Mouse (Mus musculus): ENCODE measurements around the gene Tanc1.

Tanc1 gene

GRCm38 (mm10) chr2:59721119-59721518 lies 109.3 kb downstream of the Tanc1 start:
- DNase-seq = no peak

- no peak for DNase-seq
Observed at GRCm38 (mm10) chr2:59721758-59722157, 109.9 kb downstream of the Tanc1 start.

- DNase-seq = no peak
Observed at GRCm38 (mm10) chr2:59723311-59723710, 111.5 kb downstream of the Tanc1 start.

GRCm38 (mm10) chr2:59725518-59726185 lies 113.8 kb downstream of the Tanc1 start:
- no peak for DNase-seq

GRCm38 (mm10) chr2:59731831-59732230 lies 120.0 kb downstream of the Tanc1 start:
- no peak for DNase-seq

GRCm38 (mm10) chr2:59733410-59733809 lies 121.6 kb downstream of the Tanc1 start:
- no peak for DNase-seq

GRCm38 (mm10) chr2:59736401-59736898 lies 124.6 kb downstream of the Tanc1 start:
- DNase-seq = no peak

GRCm38 (mm10) chr2:59737368-59737767 lies 125.5 kb downstream of the Tanc1 start:
- no peak for DNase-seq

GRCm38 (mm10) chr2:59738356-59738755 lies 126.5 kb downstream of the Tanc1 start:
- DNase-seq = no peak

GRCm38 (mm10) chr2:59739036-59739435 lies 127.2 kb downstream of the Tanc1 start:
- DNase-seq = no peak

GRCm38 (mm10) chr2:59742500-59743116 lies 130.8 kb downstream of the Tanc1 start:
- peak in 1 of 2 experiments; percentile 26 for DNase-seq

GRCm38 (mm10) chr2:59745428-59745827 lies 133.6 kb downstream of the Tanc1 start:
- DNase-seq = peak; percentile 42 to 62

GRCm38 (mm10) chr2:59746070-59746469 lies 134.2 kb downstream of the Tanc1 start:
- peak in 1 of 2 experiments; percentile 22 for DNase-seq

- no peak for DNase-seq
Observed at GRCm38 (mm10) chr2:59747757-59748156, 135.9 kb downstream of the Tanc1 start.

- DNase-seq = peak; percentile 24 to 55
Observed at GRCm38 (mm10) chr2:59749371-59749770, 137.5 kb downstream of the Tanc1 start.

GRCm38 (mm10) chr2:59751172-59751571 lies 139.3 kb downstream of the Tanc1 start:
- no peak for DNase-seq

GRCm38 (mm10) chr2:59752148-59752547 lies 140.3 kb downstream of the Tanc1 start:
- no peak for DNase-seq

- DNase-seq = no peak
Observed at GRCm38 (mm10) chr2:59752766-59753165, 140.9 kb downstream of the Tanc1 start.

GRCm38 (mm10) chr2:59756137-59756753 lies 144.4 kb downstream of the Tanc1 start:
- DNase-seq = no peak

GRCm38 (mm10) chr2:59757015-59757414 lies 145.2 kb downstream of the Tanc1 start:
- no peak for DNase-seq

- no peak for DNase-seq
Observed at GRCm38 (mm10) chr2:59758139-59758918, 146.5 kb downstream of the Tanc1 start.

- DNase-seq = peak; percentile 43 to 60
Observed at GRCm38 (mm10) chr2:59760731-59761130, 148.9 kb downstream of the Tanc1 start.

- DNase-seq = no peak
Observed at GRCm38 (mm10) chr2:59761183-59761582, 149.3 kb downstream of the Tanc1 start.
